Mouse (Mus musculus) stomach, embryonic 16.5 days (tissue): ENCODE measurements around the gene Gtf2b. TPM values are rescaled to one million over a fixed set of nuclear protein-coding genes. Genes with fewer than 3 reads are reported as not detected.

Source experiments
- ATAC-seq: fragments of 200-750 bp; cut with Nextera tagmentation; 2 replicates; pipeline ENCODE4 v1.8.0; 2017; ENCODE audit warnings: moderate number of reproducible peaks, moderate TSS enrichment; ENCODE audit not compliant: insufficient read depth, low FRiP score
- H3K27ac ChIP-seq: fragments of 300-500 bp; sonication (generic); 2 replicates; pipeline ENCODE4 v1.5.1; 2014; ENCODE audit warnings: low read length
- H3K27me3 ChIP-seq: fragments of 300-500 bp; sonication (generic); 2 replicates; pipeline ENCODE4 v1.6.1; 2014; ENCODE audit warnings: low read length, control low read depth, mixed read lengths; ENCODE audit not compliant: control insufficient read depth, insufficient read depth
- H3K36me3 ChIP-seq: fragments of 300-500 bp; sonication (generic); 2 replicates; pipeline ENCODE4 v1.6.1; 2014; ENCODE audit warnings: low read length; ENCODE audit not compliant: control insufficient read depth, insufficient read depth
- H3K4me1 ChIP-seq: fragments of 300-500 bp; sonication (generic); 2 replicates; pipeline ENCODE4 v1.6.1; 2014; ENCODE audit warnings: low read length, control low read depth, mixed read lengths; ENCODE audit not compliant: control insufficient read depth, insufficient read depth
- H3K4me2 ChIP-seq: fragments of 300-500 bp; sonication (generic); 2 replicates; pipeline ENCODE4 v1.6.1; 2014; ENCODE audit warnings: low read depth, low read length, mixed read lengths
- H3K4me3 ChIP-seq: fragments of 300-500 bp; sonication (generic); replicated peaks from 2 replicates; pipeline ENCODE4 v1.5.1; 2014; ENCODE audit warnings: mild to moderate bottlenecking, low read length
- H3K9ac ChIP-seq: fragments of 300-500 bp; sonication (generic); 2 replicates; pipeline ENCODE4 v1.6.1; 2014; ENCODE audit warnings: low read length
- H3K9me3 ChIP-seq: fragments of 300-500 bp; sonication (generic); replicated peaks from 2 replicates; pipeline ENCODE4 v1.6.1; 2016; ENCODE audit warnings: low read length, control low read depth; ENCODE audit not compliant: control insufficient read depth
- WGBS: fragments of 180-500 bp; shearing (Covaris S2); extraction: QIAGEN DNeasy Blood & Tissue Kit; methylation state at CpG from one replicate; pipeline ENCODE4 v1.1.7; 2014; 5-methylcytosine and 5-hydroxymethylcytosine counted together
- polyA plus RNA-seq: library from polyadenylated mRNA; unstranded; fragments of >200 nt; fragmentation: Nextera tagmentation; extraction: Ambion mirVana; gene quantifications from 2 replicates; pipeline ENCODE4 v1.2.1, GENCODE M21; 2015

The Gtf2b gene
- polyA plus RNA-seq, 1 experiment from 2014 or later: 69.9 TPM

GRCm38 (mm10) chr3:142777227-142777626 lies 12.4 kb downstream of the Gtf2b start:
- no peak for ATAC-seq
- H3K4me3 ChIP-seq: no peak overlapping the region
- H3K9ac ChIP-seq: no peak overlapping the region
- H3K27ac ChIP-seq: no peak overlapping the region
- H3K27me3 ChIP-seq: no peaks in the 10 kb centered on the region
- H3K36me3 ChIP-seq: peaks cover 20% of the 10 kb centered on the region
- H3K4me1 ChIP-seq: no peaks in the 10 kb centered on the region
- no peaks in the 10 kb centered on the region for H3K9me3 ChIP-seq
- no peak overlapping the region for H3K4me2 ChIP-seq
- WGBS: 77% methylated on average over 3 of the region's 3 CpGs

DNA sequence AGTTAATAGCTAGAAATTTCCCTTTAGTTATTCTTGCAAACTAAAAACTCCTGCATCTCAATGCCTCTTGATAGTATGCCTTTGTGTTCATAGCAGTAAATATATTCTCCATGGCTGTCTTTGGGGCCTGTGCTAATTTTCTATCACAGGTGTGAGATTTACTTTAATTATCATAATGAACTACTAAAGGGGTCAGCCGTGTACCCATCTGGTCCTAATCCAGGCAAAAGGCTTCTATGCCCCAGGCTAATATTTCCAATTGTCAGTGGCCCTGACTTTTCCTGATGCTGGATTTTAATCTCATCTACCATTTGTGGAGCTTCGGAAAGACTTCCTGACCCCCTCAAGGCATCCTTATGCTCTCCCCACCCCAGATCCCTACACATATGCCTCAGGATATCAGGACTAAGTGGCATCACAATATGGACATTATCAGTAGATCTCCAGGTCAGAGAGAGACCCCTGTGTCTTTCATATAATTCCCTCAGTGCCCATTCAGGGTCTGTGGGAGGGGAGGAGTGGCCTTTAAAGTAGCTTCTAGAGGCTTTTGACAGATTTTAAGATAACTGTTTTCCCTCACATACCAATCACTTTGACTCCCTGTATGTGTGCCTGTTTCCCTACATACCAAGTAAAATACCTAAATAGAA lies 21.7 kb downstream of the Gtf2b start:
- WGBS: 74% methylated on average over 2 of the region's 2 CpGs

DNA sequence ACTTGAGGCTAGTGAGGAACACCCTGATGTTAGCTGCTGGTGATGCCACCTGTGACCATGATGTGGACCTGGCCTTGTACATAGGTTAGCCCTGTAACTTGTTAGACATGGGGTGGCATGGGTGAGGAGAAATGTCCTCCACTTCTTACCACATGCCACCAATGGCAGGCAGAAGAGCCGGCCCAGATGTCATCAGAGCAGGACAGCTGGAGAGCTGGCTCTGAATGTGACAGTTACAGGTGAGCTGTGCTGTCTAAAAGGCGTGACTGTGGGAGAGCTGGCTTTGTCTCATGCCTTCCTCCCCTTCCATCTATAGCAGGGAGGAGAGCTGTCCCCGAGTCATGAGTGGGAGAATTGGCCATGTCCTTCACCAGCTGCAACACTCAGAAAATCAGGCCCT lies 30.7 kb downstream of the Gtf2b start:
- peaks cover 33% of the 10 kb centered on the region for H3K36me3 ChIP-seq
- no peak for ATAC-seq

More for the DNA sequence above, 21.7 kb downstream of the Gtf2b start:
- Histone ChIP-seq H3K4me1 (no peaks in the 10 kb centered on the region), H3K36me3 (peaks cover 9% of the 10 kb centered on the region), H3K4me3 (no peak overlapping the region), H3K9me3 (no peaks in the 10 kb centered on the region), H3K27ac (no peak overlapping the region), H3K27me3 (no peaks in the 10 kb centered on the region), H3K9ac (no peak overlapping the region), H3K4me2 (no peak overlapping the region)
- no peak for ATAC-seq

DNA sequence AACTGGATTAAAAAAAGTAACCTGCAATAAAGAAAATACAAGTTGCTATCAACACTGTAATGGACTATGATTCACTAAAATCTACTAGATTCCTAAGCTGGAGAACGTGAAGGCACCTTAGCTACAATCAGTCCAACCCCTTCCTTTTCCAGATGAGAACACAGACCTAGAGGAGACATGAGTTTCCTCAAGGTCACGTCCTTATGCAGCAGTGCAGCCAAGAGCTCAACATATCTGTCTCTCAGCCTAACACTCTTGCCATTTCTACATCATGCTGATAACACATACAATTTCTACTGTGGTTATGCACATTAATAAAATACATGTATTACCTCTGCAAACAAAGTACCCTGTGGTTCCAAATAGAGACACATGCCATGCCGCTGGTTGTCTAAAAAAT lies 46.7 kb downstream of the Gtf2b start:
- no peak for ATAC-seq
- Histone ChIP-seq H3K4me2 (no peak overlapping the region), H3K4me1 (no peaks in the 10 kb centered on the region), H3K27ac (no peak overlapping the region), H3K27me3 (no peaks in the 10 kb centered on the region), H3K9me3 (no peaks in the 10 kb centered on the region), H3K36me3 (0 out of 2 replicates have a peak, but pooled peaks cover 7% of the 10 kb centered on the region), H3K4me3 (no peak overlapping the region), H3K9ac (no peak overlapping the region)
- WGBS: 88% methylated on average over 3 of the region's 3 CpGs

More for the DNA sequence above, 30.7 kb downstream of the Gtf2b start:
- H3K4me1 ChIP-seq: no peaks in the 10 kb centered on the region
- no peak overlapping the region for H3K4me3 ChIP-seq
- WGBS: 90% methylated on average over 3 of the region's 3 CpGs
- no peaks in the 10 kb centered on the region for H3K27me3 ChIP-seq
- H3K27ac ChIP-seq: no peak overlapping the region
- no peak overlapping the region for H3K4me2 ChIP-seq
- no peaks in the 10 kb centered on the region for H3K9me3 ChIP-seq
- H3K9ac ChIP-seq: no peak overlapping the region

- no peaks in the 10 kb centered on the region for H3K9me3 ChIP-seq
- no peak overlapping the region for H3K9ac ChIP-seq
- H3K27me3 ChIP-seq: no peaks in the 10 kb centered on the region
- no peaks in the 10 kb centered on the region for H3K4me1 ChIP-seq
- ATAC-seq: no peak
- 77% methylated on average over 3 of the region's 3 CpGs for WGBS
- H3K4me2 ChIP-seq: no peak overlapping the region
- no peak overlapping the region for H3K4me3 ChIP-seq
- peaks cover 13% of the 10 kb centered on the region; the same call in 1 of the 2 replicates for H3K36me3 ChIP-seq
- H3K27ac ChIP-seq: no peak overlapping the region
Observed at GRCm38 (mm10) chr3:142817506-142817905, 52.7 kb downstream of the Gtf2b start.

DNA sequence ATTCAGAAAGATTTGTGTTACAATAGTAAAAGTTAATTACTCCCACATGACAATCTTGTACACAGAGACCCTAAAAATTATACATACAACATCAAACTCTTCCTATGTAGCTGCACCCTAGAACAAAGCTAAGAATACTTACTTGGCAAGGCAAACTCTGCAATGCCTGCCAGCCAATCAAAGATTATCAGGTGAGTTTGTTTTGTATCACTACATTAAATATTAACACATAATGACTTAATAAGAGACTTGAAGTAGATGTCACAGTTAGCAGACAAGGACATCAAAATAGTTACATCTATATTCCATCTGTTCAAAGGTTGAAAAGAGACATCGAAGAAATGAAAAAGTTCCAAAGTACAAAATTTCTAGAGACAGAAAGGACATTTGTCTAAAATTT lies 58.8 kb downstream of the Gtf2b start:
- Histone ChIP-seq H3K9ac (no peak overlapping the region), H3K4me3 (no peak overlapping the region), H3K4me1 (no peaks in the 10 kb centered on the region), H3K27ac (no peak overlapping the region), H3K4me2 (no peak overlapping the region), H3K27me3 (no peaks in the 10 kb centered on the region), H3K9me3 (no peaks in the 10 kb centered on the region), H3K36me3 (peaks cover 16% of the 10 kb centered on the region)
- 90% methylated on average over 1 of the region's 1 CpGs for WGBS
- no peak for ATAC-seq

GRCm38 (mm10) chr3:142826449-142827146 lies 61.8 kb downstream of the Gtf2b start:
- no peak overlapping the region for H3K4me2 ChIP-seq
- H3K9ac ChIP-seq: no peak overlapping the region
- H3K4me1 ChIP-seq: no peaks in the 10 kb centered on the region
- no peak for ATAC-seq
- H3K27me3 ChIP-seq: no peaks in the 10 kb centered on the region
- no peak overlapping the region for H3K4me3 ChIP-seq
- 84% methylated on average over 4 of the region's 4 CpGs for WGBS
- H3K27ac ChIP-seq: no peak overlapping the region
- H3K36me3 ChIP-seq: peaks cover 17% of the 10 kb centered on the region
- H3K9me3 ChIP-seq: no peaks in the 10 kb centered on the region

DNA sequence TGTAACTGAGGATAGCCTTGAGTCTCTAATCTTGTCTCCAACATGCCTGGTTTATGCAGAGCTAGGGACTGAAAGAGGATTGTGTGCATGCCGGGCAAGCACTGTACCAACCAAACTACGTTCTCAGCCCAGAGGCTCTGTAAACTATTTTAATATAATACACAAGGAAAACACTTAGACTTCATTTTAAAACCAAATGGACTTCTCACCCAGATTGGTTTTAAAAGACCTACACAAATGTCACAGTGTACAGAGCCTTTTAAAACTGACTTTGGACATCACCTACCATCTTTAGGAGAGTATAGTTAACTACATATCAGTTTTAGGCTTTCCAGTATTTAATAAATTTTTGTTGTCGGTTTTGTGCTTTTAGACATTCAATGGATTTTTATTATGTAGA lies 68.1 kb downstream of the Gtf2b start:
- Histone ChIP-seq H3K27ac (no peak overlapping the region), H3K4me2 (no peak overlapping the region), H3K36me3 (peaks cover 12% of the 10 kb centered on the region), H3K4me3 (no peak overlapping the region), H3K9ac (no peak overlapping the region), H3K27me3 (no peaks in the 10 kb centered on the region), H3K9me3 (no peaks in the 10 kb centered on the region), H3K4me1 (no peaks in the 10 kb centered on the region)
- WGBS: 86% methylated on average over 3 of the region's 3 CpGs
- no peak for ATAC-seq
